ENCODE assay signal across 25 mouse cellular contexts in genomic region chr8:75082181-75082805, GRCm38 (mm10). TPM values are rescaled to one million over a fixed set of nuclear protein-coding genes. Genes with fewer than 3 reads are reported as not detected.
A peak's percentile ranks its signal among the peaks of the same experiment; 100 is the strongest.
DNase-seq lines count a peak whose midpoint lies in the region; ATAC-seq and TF ChIP-seq lines count a peak whose summit lies in the region.
"Had no signal": no experiment of that assay in that cellular context is flagged by ENCODE, and none has a peak within 500 bp of the region (broad histone marks: within the 10 kb centered on the region; RNA-seq: fewer than 3 reads in every experiment).

No protein-coding gene starts in this region.

- peak overlapping the region; percentile 1; the same call in 1 of the 2 replicates for H3K27ac ChIP-seq in MEL (ENCODE audit: control insufficient read depth, low read depth, low read length)
- peak overlapping the region; percentile 26; the same call in 1 of the 2 replicates for H3K27ac ChIP-seq in liver, embryonic 15.5 days (replicated peaks)
- H3K27ac ChIP-seq in intestine, embryonic 15.5 days: no peak overlapping the region
- no peak overlapping the region for H3K27ac ChIP-seq in hindbrain, embryonic 12.5 days
- H3K27ac ChIP-seq in neural tube, embryonic 15.5 days (replicated peaks): no peak overlapping the region
- H3K27ac ChIP-seq: embryonic facial prominence, embryonic 15.5 days; forebrain, embryonic 10.5 days; kidney, postnatal 0 days; limb, embryonic 10.5 days; midbrain, embryonic 13.5 days had no signal

- 52% methylated on average over 6 of the region's 6 CpGs for WGBS in liver, embryonic 15.5 days (ENCODE audit: insufficient replicate concordance)
- 60% methylated on average over 6 of the region's 6 CpGs for WGBS in intestine, embryonic 15.5 days
- WGBS in hindbrain, embryonic 12.5 days: 85% methylated on average over 6 of the region's 6 CpGs
- WGBS in neural tube, embryonic 15.5 days: 87% methylated on average over 6 of the region's 6 CpGs

- H3K9ac ChIP-seq in MEL (ENCODE audit: control insufficient read depth, low read depth, low read length, poor library complexity, severe bottlenecking): peak overlapping the region; percentile 6; the same call in 1 of the 2 replicates
- H3K9ac ChIP-seq in liver, embryonic 15.5 days: no peak overlapping the region
- H3K9ac ChIP-seq in intestine, embryonic 15.5 days: no peak overlapping the region
- H3K9ac ChIP-seq in hindbrain, embryonic 12.5 days: no peak overlapping the region
- no peak overlapping the region for H3K9ac ChIP-seq in neural tube, embryonic 15.5 days (replicated peaks)
- H3K9ac ChIP-seq: embryonic facial prominence, embryonic 15.5 days; heart, embryonic 12.5 days; midbrain, embryonic 13.5 days had no signal

- H3K36me3 ChIP-seq in MEL (ENCODE audit: control insufficient read depth in 1 of 2, insufficient read depth in 2 of 2, low read length in 2 of 2): peaks cover 0 to 41% of the 10 kb centered on the region in 2 experiments; a peak in 2 of 4 replicates
- no peaks in the 10 kb centered on the region for H3K36me3 ChIP-seq in liver, embryonic 15.5 days (replicated peaks)
- H3K36me3 ChIP-seq in intestine, embryonic 15.5 days: no peaks in the 10 kb centered on the region
- H3K36me3 ChIP-seq in hindbrain, embryonic 12.5 days: no peaks in the 10 kb centered on the region
- H3K36me3 ChIP-seq in neural tube, embryonic 15.5 days: no peaks in the 10 kb centered on the region
- H3K36me3 ChIP-seq: embryonic facial prominence, embryonic 15.5 days; forebrain, embryonic 10.5 days; heart, embryonic 12.5 days; limb, embryonic 10.5 days; midbrain, embryonic 13.5 days had no signal

- no peak; the same call in 1 of the 2 replicates for TF ChIP-seq RAD21 in MEL (IDR thresholded peaks at IDR 0.05; ENCODE audit: low read depth, low read length)

- H3K79me2 ChIP-seq in MEL (ENCODE audit: control insufficient read depth, insufficient read depth, low read length, poor library complexity): no peaks in the 10 kb centered on the region

- DNase-seq in MEL (ENCODE audit: low read depth, low spot score): no peak
- no peak for DNase-seq in lung, postnatal 36 days
- DNase-seq: adrenal gland, adult 2 months; cerebellum, adult 9-11 months; gastrocnemius, postnatal 14 days; heart, adult 18-20 months; heart, postnatal 10 days; kidney, adult 2 months; lung, postnatal 10 days; thymus, postnatal 14 days had no signal

- 0 out of 2 replicates have a peak, but pooled peaks have one; percentile 3 for ATAC-seq in erythroblast, adult 5-6 weeks (replicated peaks; ENCODE audit: low FRiP score, poor library complexity, severe bottlenecking)
- ATAC-seq in liver, embryonic 15.5 days (ENCODE audit: insufficient read depth): no peak
- no peak for ATAC-seq in intestine, embryonic 15.5 days
- ATAC-seq in hindbrain, embryonic 12.5 days (ENCODE audit: low FRiP score): no peak
- no peak for ATAC-seq in neural tube, embryonic 15.5 days (ENCODE audit: low FRiP score)
- ATAC-seq: CD4-positive, CD25-positive, alpha-beta regulatory T cell, adult 4 months; forebrain, embryonic 16.5 days; midbrain, embryonic 13.5 days; Patski had no signal

- TF ChIP-seq POLR2A in MEL (IDR thresholded peaks at IDR 0.05; ENCODE audit: control insufficient read depth in 1 of 2, insufficient read depth in 1 of 2, low read depth in 1 of 2, low read length in 2 of 2, poor library complexity in 1 of 2): no peak

- H3K4me2 ChIP-seq in liver, embryonic 15.5 days: 0 out of 2 replicates have a peak overlapping the region, but pooled peaks have one; percentile 71
- H3K4me2 ChIP-seq in intestine, embryonic 15.5 days (replicated peaks): no peak overlapping the region
- no peak overlapping the region for H3K4me2 ChIP-seq in hindbrain, embryonic 12.5 days (replicated peaks)
- no peak overlapping the region for H3K4me2 ChIP-seq in neural tube, embryonic 15.5 days
- H3K4me2 ChIP-seq: embryonic facial prominence, embryonic 15.5 days; heart, embryonic 12.5 days; midbrain, embryonic 13.5 days had no signal

- no peak overlapping the region for H3K4me3 ChIP-seq in MEL (ENCODE audit: control insufficient read depth in 1 of 2, insufficient read depth in 1 of 2, low read depth in 2 of 2, low read length in 2 of 2)
- no peak overlapping the region for H3K4me3 ChIP-seq in liver, embryonic 15.5 days (replicated peaks)
- H3K4me3 ChIP-seq in intestine, embryonic 15.5 days (replicated peaks): no peak overlapping the region
- H3K4me3 ChIP-seq in hindbrain, embryonic 12.5 days: no peak overlapping the region
- no peak overlapping the region for H3K4me3 ChIP-seq in neural tube, embryonic 15.5 days (replicated peaks)
- H3K4me3 ChIP-seq: embryonic facial prominence, embryonic 15.5 days; forebrain, embryonic 10.5 days; heart, embryonic 12.5 days; limb, embryonic 10.5 days; megakaryocyte, embryonic 14.5 days; midbrain, embryonic 13.5 days had no signal

- H3K27me3 ChIP-seq in MEL (ENCODE audit: control insufficient read depth in 1 of 2, insufficient read depth in 2 of 2, low read length in 2 of 2): no peaks in the 10 kb centered on the region
- 0 out of 2 replicates have a peak, but pooled peaks cover 13% of the 10 kb centered on the region for H3K27me3 ChIP-seq in liver, embryonic 15.5 days
- no peaks in the 10 kb centered on the region for H3K27me3 ChIP-seq in intestine, embryonic 15.5 days (replicated peaks)
- no peaks in the 10 kb centered on the region for H3K27me3 ChIP-seq in hindbrain, embryonic 12.5 days
- H3K27me3 ChIP-seq in neural tube, embryonic 15.5 days (replicated peaks): no peaks in the 10 kb centered on the region
- H3K27me3 ChIP-seq: embryonic facial prominence, embryonic 15.5 days; heart, embryonic 12.5 days; Patski had no signal

- H3K4me1 ChIP-seq in MEL (ENCODE audit: control insufficient read depth in 1 of 2, insufficient read depth in 2 of 2, low read length in 2 of 2): peaks cover 36 to 47% of the 10 kb centered on the region in 2 experiments
- H3K4me1 ChIP-seq in liver, embryonic 15.5 days (replicated peaks): peaks cover 66% of the 10 kb centered on the region
- H3K4me1 ChIP-seq in intestine, embryonic 15.5 days (replicated peaks): peaks cover 4% of the 10 kb centered on the region; the same call in 1 of the 2 replicates
- H3K4me1 ChIP-seq in hindbrain, embryonic 12.5 days: 0 out of 2 replicates have a peak, but pooled peaks cover 5% of the 10 kb centered on the region
- H3K4me1 ChIP-seq in neural tube, embryonic 15.5 days: 0 out of 2 replicates have a peak, but pooled peaks cover 3% of the 10 kb centered on the region
- H3K4me1 ChIP-seq: embryonic facial prominence, embryonic 15.5 days had no signal

- no peaks in the 10 kb centered on the region for H3K9me3 ChIP-seq in MEL (replicated peaks; ENCODE audit: insufficient read depth, low read length)
- H3K9me3 ChIP-seq in liver, embryonic 15.5 days (replicated peaks): no peaks in the 10 kb centered on the region
- H3K9me3 ChIP-seq in intestine, embryonic 15.5 days: no peaks in the 10 kb centered on the region
- H3K9me3 ChIP-seq in hindbrain, embryonic 12.5 days (replicated peaks): no peaks in the 10 kb centered on the region
- no peaks in the 10 kb centered on the region for H3K9me3 ChIP-seq in neural tube, embryonic 15.5 days (replicated peaks)
- H3K9me3 ChIP-seq: embryonic facial prominence, embryonic 15.5 days; forebrain, embryonic 10.5 days; heart, embryonic 12.5 days; limb, embryonic 10.5 days; megakaryocyte, embryonic 14.5 days; midbrain, embryonic 13.5 days had no signal

- TF ChIP-seq EP300 in MEL (IDR thresholded peaks at IDR 0.05; ENCODE audit: low read depth in 1 of 2, low read length in 2 of 2): no peak

- peak in 1 of 3 experiments; percentile 14; a peak in 1 of 6 replicates for TF ChIP-seq CTCF in MEL (IDR thresholded peaks at IDR 0.05 in 2 of 3, conservative IDR thresholded peaks at IDR 0.05 in 1 of 3; ENCODE audit: control insufficient read depth in 1 of 3, insufficient read depth in 1 of 3, low read depth in 2 of 3, low read length in 3 of 3, poor library complexity in 1 of 3, severe bottlenecking in 1 of 3)

RNA-seq across cellular contexts. Expression of gene Hmox1, which starts 11.1 kb away (rescaled TPM):
- total RNA-seq in MEL (2012; rRNA removed): 11.1 and 29.9 TPM in 2 replicates
- polyA plus RNA-seq in MEL (2012; ENCODE audit: insufficient read depth in 1 of 2, insufficient read length in 2 of 2, low read depth in 1 of 2, low replicate concordance in 2 of 2, missing spikeins in 1 of 2): 10 to 100 TPM in 1 of 2 experiments, not detected in 1; 72.4 TPM
- total RNA-seq in erythroblast, adult 5-6 weeks (2015; ENCODE audit: low replicate concordance): 38.8 and 51.6 TPM in 2 replicates
- total RNA-seq in erythroblast, adult 5-6 weeks (2017; ENCODE audit: low replicate concordance): 58.8 and 63.7 TPM in 2 replicates
- 151 and 170 TPM in 2 replicates for polyA plus RNA-seq in liver, embryonic 15.5 days (2015; fragmentation: Nextera tagmentation; extraction: Ambion mirVana)
- polyA plus RNA-seq in intestine, embryonic 15.5 days (2015; fragmentation: Nextera tagmentation; extraction: Ambion mirVana): 17.8 and 18.6 TPM in 2 replicates
- polyA plus RNA-seq in hindbrain, embryonic 12.5 days (2016; fragmentation: Nextera tagmentation; extraction: Ambion mirVana): 18.7 and 19.6 TPM in 2 replicates
- 13.5 and 14.2 TPM in 2 replicates for polyA plus RNA-seq in neural tube, embryonic 15.5 days (2015; fragmentation: Nextera tagmentation; extraction: Ambion mirVana)

RNA-seq across cellular contexts. Expression of gene Mcm5, which starts 27.1 kb away (rescaled TPM):
- 355 and 397 TPM in 2 replicates for total RNA-seq in MEL (2012; rRNA removed)
- polyA plus RNA-seq in MEL (2012; ENCODE audit: insufficient read depth in 1 of 2, insufficient read length in 2 of 2, low read depth in 1 of 2, low replicate concordance in 2 of 2, missing spikeins in 1 of 2): 100 to 1,000 TPM in 1 of 2 experiments, not detected in 1; 459 TPM
- 29.2 and 33.4 TPM in 2 replicates for total RNA-seq in erythroblast, adult 5-6 weeks (2015; ENCODE audit: low replicate concordance)
- 101 and 103 TPM in 2 replicates for total RNA-seq in erythroblast, adult 5-6 weeks (2017; ENCODE audit: low replicate concordance)
- 154 and 161 TPM in 2 replicates for polyA plus RNA-seq in liver, embryonic 15.5 days (2015; fragmentation: Nextera tagmentation; extraction: Ambion mirVana)
- polyA plus RNA-seq in intestine, embryonic 15.5 days (2015; fragmentation: Nextera tagmentation; extraction: Ambion mirVana): 128 and 132 TPM in 2 replicates
- polyA plus RNA-seq in hindbrain, embryonic 12.5 days (2016; fragmentation: Nextera tagmentation; extraction: Ambion mirVana): 98.7 and 105 TPM in 2 replicates
- polyA plus RNA-seq in neural tube, embryonic 15.5 days (2015; fragmentation: Nextera tagmentation; extraction: Ambion mirVana): 25.7 and 66.8 TPM in 2 replicates

RNA-seq across cellular contexts. Expression of gene Tom1, which starts 48.8 kb away (rescaled TPM):
- 17.6 and 18.0 TPM in 2 replicates for total RNA-seq in MEL (2012; rRNA removed)
- 10 to 100 TPM in 1 of 2 experiments, not detected in 1; 32.6 TPM for polyA plus RNA-seq in MEL (2012; ENCODE audit: insufficient read depth in 1 of 2, insufficient read length in 2 of 2, low read depth in 1 of 2, low replicate concordance in 2 of 2, missing spikeins in 1 of 2)
- total RNA-seq in erythroblast, adult 5-6 weeks (2015; ENCODE audit: low replicate concordance): 11.7 and 14.8 TPM in 2 replicates
- 8.1 and 19.8 TPM in 2 replicates for total RNA-seq in erythroblast, adult 5-6 weeks (2017; ENCODE audit: low replicate concordance)
- 13.2 and 14.8 TPM in 2 replicates for polyA plus RNA-seq in liver, embryonic 15.5 days (2015; fragmentation: Nextera tagmentation; extraction: Ambion mirVana)
- polyA plus RNA-seq in intestine, embryonic 15.5 days (2015; fragmentation: Nextera tagmentation; extraction: Ambion mirVana): 32.6 and 33.5 TPM in 2 replicates
- 28.1 and 28.8 TPM in 2 replicates for polyA plus RNA-seq in hindbrain, embryonic 12.5 days (2016; fragmentation: Nextera tagmentation; extraction: Ambion mirVana)
- 44.1 and 44.4 TPM in 2 replicates for polyA plus RNA-seq in neural tube, embryonic 15.5 days (2015; fragmentation: Nextera tagmentation; extraction: Ambion mirVana)

Comparison
In these comparisons a context has a peak if more than half of its experiments do, and no peak if none do; other contexts are left out.
1. H3K27ac ChIP-seq: peak in MEL (single experiment) and liver, embryonic 15.5 days (single experiment); none in intestine, embryonic 15.5 days (single experiment), hindbrain, embryonic 12.5 days (single experiment) and neural tube, embryonic 15.5 days (single experiment).